Mouse (Mus musculus): ENCODE data around the gene Def6. TPM values are rescaled to one million over a fixed set of nuclear protein-coding genes. Genes with fewer than 3 reads are reported as not detected.

The Def6 gene
- total RNA-seq (2023; ENCODE audit: inconsistent age) = 73.8 to 93.7 TPM (median 87.3 TPM) in 4 replicates

DNA sequence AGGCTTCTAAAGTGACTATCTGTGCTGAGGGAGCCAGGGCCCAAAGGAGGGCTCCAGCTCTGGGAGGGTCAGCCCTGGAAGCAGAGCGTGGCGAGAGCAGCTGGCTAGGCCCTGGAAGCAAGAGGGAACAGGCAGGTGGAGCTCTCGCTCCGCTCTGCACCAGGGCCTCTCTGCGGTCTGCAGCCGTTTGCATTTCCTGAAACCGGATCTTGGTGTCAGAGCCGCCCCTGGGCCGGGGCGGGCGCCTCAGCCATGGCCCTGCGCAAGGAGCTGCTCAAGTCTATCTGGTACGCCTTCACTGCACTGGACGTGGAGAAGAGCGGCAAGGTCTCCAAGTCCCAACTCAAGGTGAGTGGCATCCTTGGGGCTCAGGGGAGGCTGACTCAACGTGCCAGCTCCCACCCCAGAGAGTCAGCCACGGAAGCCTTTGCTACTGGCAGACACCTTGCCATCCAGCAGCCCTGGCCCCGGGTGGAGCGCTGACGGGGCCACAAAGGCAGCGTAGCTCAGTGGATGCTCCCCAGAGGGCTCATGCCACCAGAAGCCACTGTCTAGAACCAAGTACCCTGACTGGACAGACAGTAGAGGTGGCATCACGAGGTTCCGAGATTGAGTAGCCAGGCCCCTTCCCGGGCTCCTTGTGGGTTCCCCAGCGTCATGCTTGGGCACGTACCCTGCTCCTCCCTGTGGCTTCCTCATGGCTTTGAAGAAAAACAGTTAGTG is at the start of gene Def6:
Gene Def6, plus strand, starts transcription at position 188 of the 723 bp plus-strand sequence.

DNA sequence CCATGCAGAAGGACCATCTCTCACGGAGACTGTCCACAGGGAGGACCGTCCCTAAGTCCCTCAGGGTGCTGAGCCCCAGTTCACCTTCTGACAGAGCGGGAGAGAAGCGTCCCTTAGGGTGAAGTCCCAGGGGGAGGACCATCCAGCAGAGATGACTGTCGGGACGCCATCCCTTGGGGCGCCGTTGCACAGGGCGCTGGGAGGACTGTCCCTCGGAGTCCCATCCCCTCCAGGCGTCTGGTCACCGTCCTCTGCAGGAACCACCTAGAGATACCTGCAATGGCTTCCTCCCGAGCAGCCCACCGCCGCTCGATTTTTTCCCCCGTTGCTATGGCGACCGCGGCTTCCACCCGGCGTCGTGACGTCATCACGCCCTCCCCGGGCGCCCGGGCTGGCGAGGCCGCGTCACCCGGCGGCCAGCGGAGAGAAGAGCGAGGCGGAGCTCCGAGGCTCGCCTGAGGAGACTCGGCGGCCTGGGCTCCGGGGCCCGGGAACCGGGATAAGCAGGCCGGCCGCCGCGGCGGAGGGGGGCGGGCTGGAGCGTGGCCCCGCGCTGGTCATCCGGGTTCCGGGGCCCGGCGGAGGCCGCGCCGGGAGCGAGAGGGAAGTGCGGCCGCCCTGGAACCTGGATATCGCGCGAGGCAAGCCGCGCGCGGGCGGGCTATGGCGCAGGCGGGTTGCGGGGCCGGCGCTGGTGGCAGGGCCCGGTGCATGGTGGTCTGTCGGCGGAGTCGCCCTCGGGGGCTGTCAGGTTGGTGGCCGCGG is 30.6 kb upstream of the Def6 start, which contains the start of gene Zfp523:
Gene Zfp523, plus strand, starts transcription at position 355 of the 765 bp plus-strand sequence.

DNA sequence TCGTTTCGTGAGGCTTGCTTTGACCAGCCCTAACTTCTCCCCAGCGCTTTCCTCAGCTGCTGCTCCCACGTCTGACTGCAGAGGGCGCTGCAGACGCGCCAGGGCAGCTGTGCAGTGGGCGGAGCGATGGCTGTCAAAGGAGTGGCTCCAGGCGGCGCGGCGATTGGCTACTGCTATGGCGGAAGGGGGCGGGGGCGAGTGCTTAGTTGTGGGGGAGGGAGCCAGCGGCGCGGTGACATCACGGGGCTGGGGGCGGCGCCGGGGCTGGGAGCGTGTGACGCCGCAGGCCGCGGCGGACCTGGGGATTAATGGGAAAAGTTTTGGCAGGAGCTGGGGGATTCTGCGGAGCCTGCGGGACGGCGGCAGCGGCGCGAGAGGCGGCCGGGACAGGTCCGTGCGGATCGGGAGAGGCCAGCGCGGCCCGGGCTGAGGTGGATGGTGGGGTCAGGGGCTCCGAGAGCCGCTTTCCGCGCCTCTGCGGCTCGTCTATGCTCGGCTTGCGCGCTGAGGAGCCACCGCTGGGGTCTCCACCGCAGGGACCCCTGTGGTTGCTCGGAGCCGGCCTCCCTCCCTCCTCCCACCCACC is 25.0 kb downstream of the Def6 start, which contains the start of gene Ppard:
Gene Ppard, plus strand, starts transcription at position 226 of the 586 bp plus-strand sequence.

Other genes starting within 250 kb of the Def6 start
- 5.1 to 7.3 TPM (median 6.1 TPM) in 4 replicates for gene Tcp11, start 127.1 kb upstream of the Def6 start, total RNA-seq (2023; ENCODE audit: inconsistent age)
- not detected in 4 replicates for gene Scube3, start 65.6 kb upstream of the Def6 start, total RNA-seq (2023; ENCODE audit: inconsistent age)
- gene Zfp523, start 30.6 kb upstream of the Def6 start, total RNA-seq (2023; ENCODE audit: inconsistent age) = 13.8 to 18.7 TPM (median 16.1 TPM) in 4 replicates
- 23.1 to 29.8 TPM (median 26.4 TPM) in 4 replicates for gene Ppard, start 24.9 kb downstream of the Def6 start, total RNA-seq (2023; ENCODE audit: inconsistent age)
- gene Fance, start 105.7 kb downstream of the Def6 start, total RNA-seq (2023; ENCODE audit: inconsistent age) = 32.7 to 41.5 TPM (median 36.3 TPM) in 4 replicates
- 1,518 to 1,751 TPM (median 1,582 TPM) in 4 replicates for gene Rpl10a, start 120.7 kb downstream of the Def6 start, total RNA-seq (2023; ENCODE audit: inconsistent age)
- not detected in 4 replicates for gene Tead3, start 143.0 kb downstream of the Def6 start, total RNA-seq (2023; ENCODE audit: inconsistent age)
- 0.57 TPM in 1 of 4 replicates, not detected in the others for gene Tulp1, start 157.4 kb downstream of the Def6 start, total RNA-seq (2023; ENCODE audit: inconsistent age)